Mouse (Mus musculus): Measurements from ENCODE around the gene Iqcc. TPM values are rescaled to one million over a fixed set of nuclear protein-coding genes. Genes with fewer than 3 reads are reported as not detected.

Gene Iqcc
- polyA plus RNA-seq, 1 experiment: 17.0 TPM

- 27% methylated on average over 5 of the region's 5 CpGs for WGBS
These were observed 22.9 kb upstream of the Iqcc start for GRCm38 (mm10) chr4:129641756-129642155.

GRCm38 (mm10) chr4:129640638-129641467 is 22.0 kb upstream of the Iqcc start, which contains the start of gene Txlna:
Gene Txlna (minus strand): TSS chr4:129641065.
- Histone ChIP-seq H3K36me3 (ENCODE audit: control insufficient read depth, insufficient read depth, low read length) (peaks cover 24% of the 10 kb centered on the region), H3K4me1 (ENCODE audit: control insufficient read depth, insufficient read depth, insufficient read length, low read length) (peaks cover 9% of the 10 kb centered on the region), H3K27me3 (ENCODE audit: control insufficient read depth, insufficient read depth, low read length) (no peaks in the 10 kb centered on the region), H3K4me3 (ENCODE audit: low read depth, low read length) (peak within 1 kb of the TSS; percentile 78), H3K27ac (ENCODE audit: insufficient read depth, low read depth, low read length) (peak within 1 kb of the TSS; percentile 72)
- WGBS: under 1% methylated on average over 60 of the region's 60 CpGs
- peak; percentile 53 for TF ChIP-seq POLR2A (IDR thresholded peaks at IDR 0.05; ENCODE audit: low read depth, low read length)
- no peak for TF ChIP-seq CTCF (IDR thresholded peaks at IDR 0.05; ENCODE audit: extremely low read depth, insufficient read length, insufficient replicate concordance, low read depth, low read length)

More at GRCm38 (mm10) chr4:129641756-129642155, 22.9 kb upstream of the Iqcc start:
- no peak for TF ChIP-seq POLR2A (IDR thresholded peaks at IDR 0.05; ENCODE audit: low read depth, low read length)
- no peak for TF ChIP-seq CTCF (IDR thresholded peaks at IDR 0.05; ENCODE audit: extremely low read depth, insufficient read length, insufficient replicate concordance, low read depth, low read length)
- Histone ChIP-seq H3K36me3 (ENCODE audit: control insufficient read depth, insufficient read depth, low read length) (peaks cover 24% of the 10 kb centered on the region), H3K27me3 (ENCODE audit: control insufficient read depth, insufficient read depth, low read length) (no peaks in the 10 kb centered on the region), H3K27ac (ENCODE audit: insufficient read depth, low read depth, low read length) (no peak overlapping the region), H3K4me3 (ENCODE audit: low read depth, low read length) (no peak overlapping the region), H3K4me1 (ENCODE audit: control insufficient read depth, insufficient read depth, insufficient read length, low read length) (peaks cover 9% of the 10 kb centered on the region)

- TF ChIP-seq CTCF (IDR thresholded peaks at IDR 0.05; ENCODE audit: extremely low read depth, insufficient read length, insufficient replicate concordance, low read depth, low read length) (no peak), POLR2A (IDR thresholded peaks at IDR 0.05; ENCODE audit: low read depth, low read length) (no peak; the same call in 1 of the 2 replicates)
These were observed 21.3 kb upstream of the Iqcc start for GRCm38 (mm10) chr4:129640101-129640637.

GRCm38 (mm10) chr4:129639221-129639620 is 20.3 kb upstream of the Iqcc start:
- Histone ChIP-seq H3K27ac (ENCODE audit: insufficient read depth, low read depth, low read length) (no peak overlapping the region), H3K27me3 (ENCODE audit: control insufficient read depth, insufficient read depth, low read length) (no peaks in the 10 kb centered on the region), H3K36me3 (ENCODE audit: control insufficient read depth, insufficient read depth, low read length) (peaks cover 27% of the 10 kb centered on the region), H3K4me3 (ENCODE audit: low read depth, low read length) (no peak overlapping the region), H3K4me1 (ENCODE audit: control insufficient read depth, insufficient read depth, insufficient read length, low read length) (peaks cover 9% of the 10 kb centered on the region)
- WGBS: 82% methylated on average over 15 of the region's 15 CpGs
- no peak for TF ChIP-seq POLR2A (IDR thresholded peaks at IDR 0.05; ENCODE audit: low read depth, low read length)
- no peak for TF ChIP-seq CTCF (IDR thresholded peaks at IDR 0.05; ENCODE audit: extremely low read depth, insufficient read length, insufficient replicate concordance, low read depth, low read length)

More at GRCm38 (mm10) chr4:129640101-129640637, 21.3 kb upstream of the Iqcc start:
- H3K36me3 ChIP-seq (ENCODE audit: control insufficient read depth, insufficient read depth, low read length): peaks cover 20% of the 10 kb centered on the region
- peak overlapping the region; percentile 78 for H3K4me3 ChIP-seq (ENCODE audit: low read depth, low read length)
- WGBS: under 1% methylated on average over 17 of the region's 17 CpGs
- H3K27me3 ChIP-seq (ENCODE audit: control insufficient read depth, insufficient read depth, low read length): no peaks in the 10 kb centered on the region
- H3K27ac ChIP-seq (ENCODE audit: insufficient read depth, low read depth, low read length): peak overlapping the region; percentile 72
- peaks cover 9% of the 10 kb centered on the region for H3K4me1 ChIP-seq (ENCODE audit: control insufficient read depth, insufficient read depth, insufficient read length, low read length)

GRCm38 (mm10) chr4:129633852-129634251 is 15.0 kb upstream of the Iqcc start:
- H3K36me3 ChIP-seq (ENCODE audit: control insufficient read depth, insufficient read depth, low read length): peaks cover 70% of the 10 kb centered on the region
- H3K27me3 ChIP-seq (ENCODE audit: control insufficient read depth, insufficient read depth, low read length): no peaks in the 10 kb centered on the region
- TF ChIP-seq POLR2A (IDR thresholded peaks at IDR 0.05; ENCODE audit: low read depth, low read length): no peak
- TF ChIP-seq CTCF (IDR thresholded peaks at IDR 0.05; ENCODE audit: extremely low read depth, insufficient read length, insufficient replicate concordance, low read depth, low read length): no peak
- H3K4me1 ChIP-seq (ENCODE audit: control insufficient read depth, insufficient read depth, insufficient read length, low read length): no peaks in the 10 kb centered on the region
- H3K4me3 ChIP-seq (ENCODE audit: low read depth, low read length): no peak overlapping the region
- H3K27ac ChIP-seq (ENCODE audit: insufficient read depth, low read depth, low read length): no peak overlapping the region
- 81% methylated on average over 6 of the region's 6 CpGs for whole genome bisulfite sequencing

GRCm38 (mm10) chr4:129631867-129632266 is 13.0 kb upstream of the Iqcc start:
- peaks cover 74% of the 10 kb centered on the region for H3K36me3 ChIP-seq (ENCODE audit: control insufficient read depth, insufficient read depth, low read length)
- TF ChIP-seq CTCF (IDR thresholded peaks at IDR 0.05; ENCODE audit: extremely low read depth, insufficient read length, insufficient replicate concordance, low read depth, low read length): no peak
- TF ChIP-seq POLR2A (IDR thresholded peaks at IDR 0.05; ENCODE audit: low read depth, low read length): no peak

GRCm38 (mm10) chr4:129630944-129631343 is 12.0 kb upstream of the Iqcc start:
- H3K27me3 ChIP-seq (ENCODE audit: control insufficient read depth, insufficient read depth, low read length): no peaks in the 10 kb centered on the region
- TF ChIP-seq POLR2A (IDR thresholded peaks at IDR 0.05; ENCODE audit: low read depth, low read length) (no peak), CTCF (IDR thresholded peaks at IDR 0.05; ENCODE audit: extremely low read depth, insufficient read length, insufficient replicate concordance, low read depth, low read length) (no peak)
- H3K36me3 ChIP-seq (ENCODE audit: control insufficient read depth, insufficient read depth, low read length): peaks cover 66% of the 10 kb centered on the region

More at GRCm38 (mm10) chr4:129631867-129632266, 13.0 kb upstream of the Iqcc start:
- no peaks in the 10 kb centered on the region for H3K27me3 ChIP-seq (ENCODE audit: control insufficient read depth, insufficient read depth, low read length)
- H3K4me1 ChIP-seq (ENCODE audit: control insufficient read depth, insufficient read depth, insufficient read length, low read length): no peaks in the 10 kb centered on the region
- H3K27ac ChIP-seq (ENCODE audit: insufficient read depth, low read depth, low read length): no peak overlapping the region
- WGBS: 91% methylated on average over 12 of the region's 12 CpGs
- H3K4me3 ChIP-seq (ENCODE audit: low read depth, low read length): no peak overlapping the region

More at GRCm38 (mm10) chr4:129630944-129631343, 12.0 kb upstream of the Iqcc start:
- Histone ChIP-seq H3K4me3 (ENCODE audit: low read depth, low read length) (no peak overlapping the region), H3K4me1 (ENCODE audit: control insufficient read depth, insufficient read depth, insufficient read length, low read length) (no peaks in the 10 kb centered on the region), H3K27ac (ENCODE audit: insufficient read depth, low read depth, low read length) (no peak overlapping the region)
- WGBS: 68% methylated on average over 4 of the region's 4 CpGs
